Mouse (Mus musculus) thymus, postnatal 10 days (tissue): ENCODE measurements around the gene Dgki.

ENCODE experiments used
- DNase-seq, 2 experiments: peaks; one replicate each; pipeline ENCODE4 v3.0.0; 2021; ENCODE audit warnings: low spot score in 2 of 2

Gene Dgki

GRCm38 (mm10) chr6:37242100-37242768 is 57.8 kb downstream of the Dgki start:
- no peak for DNase-seq

DNA sequence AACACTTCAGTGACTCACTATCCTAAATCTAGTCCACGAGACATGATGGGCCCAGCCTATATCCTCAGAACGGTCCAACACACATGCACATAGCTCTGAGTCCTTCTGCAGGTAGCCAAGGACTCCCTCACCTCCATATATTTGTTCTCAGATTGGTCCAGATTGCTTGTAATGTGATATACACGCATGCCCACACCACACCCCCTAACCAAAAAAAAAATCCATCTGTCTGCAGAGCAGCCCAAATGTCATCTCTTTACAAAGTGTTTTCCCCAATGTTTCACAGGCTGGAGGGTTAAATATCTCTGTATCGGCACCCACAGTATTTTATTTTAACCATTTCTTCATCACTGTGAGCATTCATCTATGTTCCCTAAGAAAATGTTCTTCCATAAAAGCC is 58.5 kb downstream of the Dgki start:
- DNase-seq, result no peak

DNA sequence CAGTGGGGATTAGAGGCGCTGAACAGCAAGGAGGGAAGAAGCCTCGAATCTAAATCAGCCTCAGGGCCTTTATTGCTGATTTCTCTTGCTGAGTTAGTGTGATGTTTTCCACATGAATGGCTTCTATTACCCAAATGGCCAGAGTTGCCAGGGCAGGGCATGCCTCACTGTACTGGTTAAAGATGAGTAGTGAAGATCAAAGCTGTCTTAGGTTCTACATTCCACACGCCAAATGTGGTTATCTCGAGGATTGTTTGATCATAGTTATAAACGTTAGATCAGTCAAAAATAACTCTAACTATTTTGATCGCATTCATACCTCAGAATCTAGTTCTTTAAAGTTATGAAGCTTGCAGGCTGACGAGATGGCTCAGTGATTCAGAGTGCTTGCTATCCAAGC is 59.8 kb downstream of the Dgki start:
- DNase-seq, result no peak

- no peak for DNase-seq
Measured at GRCm38 (mm10) chr6:37236893-37237292, 63.1 kb downstream of the Dgki start.

GRCm38 (mm10) chr6:37231148-37231547 is 68.8 kb downstream of the Dgki start:
- DNase-seq, result no peak

DNA sequence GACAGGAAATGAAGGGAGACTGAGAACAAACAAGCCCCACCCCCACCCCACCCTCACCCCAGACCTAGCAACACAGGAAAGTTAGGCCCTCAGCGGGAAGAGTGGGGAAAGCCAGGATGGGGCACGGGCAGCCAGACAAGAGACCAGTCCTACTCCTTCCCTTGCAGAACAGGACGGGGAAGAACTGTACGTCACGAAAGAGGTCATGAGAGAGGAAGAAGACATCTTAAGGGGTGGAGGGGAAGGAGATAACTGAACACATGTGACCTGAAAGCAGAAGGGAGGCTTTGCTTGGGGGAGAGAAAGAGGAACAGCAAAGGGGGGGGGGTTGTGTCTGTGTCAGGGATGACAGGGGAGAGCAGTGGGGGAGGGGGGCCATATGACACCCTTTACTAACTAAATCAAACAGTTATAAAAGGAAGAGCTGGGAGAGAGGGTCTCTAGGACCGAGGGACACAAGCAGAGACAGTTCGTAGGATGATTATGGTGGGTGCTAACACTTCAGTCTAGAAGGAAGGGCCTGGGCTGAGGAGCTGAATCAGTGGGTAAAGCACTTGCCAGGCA is 77.0 kb downstream of the Dgki start:
- DNase-seq, result no peak

- DNase-seq, result no peak
Measured at GRCm38 (mm10) chr6:37222016-37222415, 78.0 kb downstream of the Dgki start.

- DNase-seq, result no peak
Measured at GRCm38 (mm10) chr6:37219110-37219509, 80.9 kb downstream of the Dgki start.

DNA sequence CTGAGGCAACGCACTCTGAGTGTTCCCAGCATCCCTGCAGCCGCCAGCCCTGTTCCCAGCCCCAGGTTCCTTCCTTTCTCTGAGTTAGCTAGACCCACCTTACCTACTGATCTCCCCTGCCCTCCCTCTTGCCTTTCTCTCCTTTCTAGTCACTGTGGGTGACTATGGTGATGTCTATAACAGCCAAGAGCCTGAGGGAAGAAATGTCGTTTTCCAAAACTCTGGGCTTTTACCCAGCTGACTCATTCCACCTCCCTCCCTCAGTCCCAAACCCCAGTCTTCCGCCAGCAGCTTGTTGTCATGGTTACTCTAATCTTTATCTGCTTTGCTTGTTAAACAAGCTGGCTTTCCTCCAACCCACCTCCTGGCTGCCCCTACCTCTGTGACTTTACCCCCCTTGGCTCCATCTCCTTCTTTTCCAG is 83.6 kb downstream of the Dgki start:
- no peak for DNase-seq

- no peak for DNase-seq
Measured at GRCm38 (mm10) chr6:37215655-37216054, 84.3 kb downstream of the Dgki start.

GRCm38 (mm10) chr6:37212930-37213329 is 87.1 kb downstream of the Dgki start:
- no peak for DNase-seq

GRCm38 (mm10) chr6:37211545-37212247 is 88.3 kb downstream of the Dgki start:
- DNase-seq, result no peak

- DNase-seq, result no peak
Measured at GRCm38 (mm10) chr6:37202901-37203300, 97.1 kb downstream of the Dgki start.

DNA sequence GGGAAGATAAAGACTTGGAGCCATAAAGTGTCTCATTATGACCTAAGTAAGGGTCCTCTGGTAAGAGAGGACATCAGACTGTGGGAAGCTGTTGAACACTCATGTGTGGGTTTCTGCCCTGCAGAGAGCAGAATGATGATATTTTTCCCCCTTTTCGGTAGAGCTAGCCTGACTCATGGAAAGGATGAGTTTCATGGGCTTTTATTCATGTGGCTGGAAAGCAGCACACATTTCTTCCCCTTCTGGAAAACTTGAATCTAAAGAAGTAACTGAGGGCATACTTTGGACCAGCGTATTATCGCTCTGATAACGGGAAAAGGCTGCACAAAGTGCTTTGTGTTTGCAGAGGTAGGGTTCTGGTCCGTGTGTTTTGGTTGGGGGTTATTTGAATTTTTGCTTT is 99.1 kb downstream of the Dgki start:
- no peak for DNase-seq

- DNase-seq, result no peak
Measured at GRCm38 (mm10) chr6:37199502-37199901, 100.5 kb downstream of the Dgki start.

GRCm38 (mm10) chr6:37197745-37198144 is 102.2 kb downstream of the Dgki start:
- no peak for DNase-seq

- DNase-seq, result no peak
Measured at GRCm38 (mm10) chr6:37196870-37197269, 103.1 kb downstream of the Dgki start.

- no peak for DNase-seq
Measured at GRCm38 (mm10) chr6:37195766-37196165, 104.2 kb downstream of the Dgki start.

DNA sequence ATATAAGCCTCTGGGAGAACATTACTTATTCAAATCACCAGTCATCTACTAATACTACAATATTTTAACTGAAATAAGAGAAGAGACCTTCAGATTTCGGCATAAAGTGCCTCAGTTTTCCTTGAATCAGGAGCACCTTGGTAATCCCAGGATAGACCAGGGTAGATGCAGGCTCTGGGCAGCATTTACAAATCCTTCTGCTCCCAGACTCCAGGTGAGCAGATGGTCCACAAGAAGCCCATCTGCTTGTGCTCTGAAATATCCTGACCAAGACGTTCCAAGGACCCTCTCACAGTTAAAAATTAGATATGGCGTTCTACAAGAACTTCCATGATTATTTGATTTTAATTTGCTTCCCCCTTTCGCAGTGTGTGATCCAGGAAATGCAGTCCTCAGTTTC is 118.0 kb downstream of the Dgki start:
- DNase-seq, result no peak

DNA sequence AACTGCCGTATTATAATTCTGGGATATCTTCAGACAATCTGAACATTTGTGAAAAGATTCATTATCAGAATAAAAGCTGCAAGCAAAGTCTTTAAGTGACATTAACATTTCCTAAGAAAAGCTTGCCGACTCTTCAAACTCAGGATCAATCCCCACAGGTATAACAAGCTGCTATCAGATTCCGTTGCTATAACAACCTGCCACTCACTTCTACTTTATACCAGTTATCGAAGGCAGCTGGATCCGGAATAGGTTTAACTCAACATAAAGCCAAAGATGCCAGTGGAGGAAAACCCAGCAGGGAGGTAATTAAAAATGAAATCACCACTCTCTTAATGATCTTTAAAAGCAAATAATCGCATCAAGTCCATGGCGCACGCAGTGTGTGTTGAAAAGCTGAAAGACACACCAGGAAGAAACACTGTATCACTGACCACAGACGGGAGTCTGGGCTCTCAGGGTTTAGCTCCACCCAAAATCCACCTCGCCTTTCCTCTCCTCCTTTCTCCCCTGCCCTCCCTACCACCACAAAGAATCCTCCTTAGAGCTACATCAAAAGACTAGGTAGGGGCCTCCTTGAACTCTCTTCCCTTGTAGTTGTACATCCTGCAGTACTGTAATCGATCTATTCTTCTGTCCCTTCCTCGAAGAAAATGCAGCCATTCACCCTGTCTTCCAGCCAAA is 128.7 kb downstream of the Dgki start:
- DNase-seq, result no peak

DNA sequence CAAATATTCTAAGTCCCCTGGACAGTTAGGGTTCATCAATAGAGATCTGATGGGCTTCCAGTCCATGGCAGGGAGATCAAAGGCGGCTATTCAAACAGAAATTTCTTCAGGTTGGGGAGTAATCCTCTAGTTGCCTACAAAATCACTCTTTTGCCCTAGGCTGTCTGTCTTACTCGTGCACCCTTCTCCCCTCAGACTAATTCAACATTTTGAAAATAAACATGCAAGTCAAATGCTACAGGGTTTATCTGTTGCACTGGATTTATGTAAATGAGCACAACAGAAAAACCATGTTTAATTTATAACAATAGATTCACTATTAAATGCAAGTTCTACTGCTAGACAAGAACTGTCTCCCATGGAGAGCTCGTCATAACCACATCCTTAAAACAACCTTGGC is 141.1 kb downstream of the Dgki start:
- DNase-seq, result no peak

GRCm38 (mm10) chr6:37154051-37154450 is 145.9 kb downstream of the Dgki start:
- no peak for DNase-seq

DNA sequence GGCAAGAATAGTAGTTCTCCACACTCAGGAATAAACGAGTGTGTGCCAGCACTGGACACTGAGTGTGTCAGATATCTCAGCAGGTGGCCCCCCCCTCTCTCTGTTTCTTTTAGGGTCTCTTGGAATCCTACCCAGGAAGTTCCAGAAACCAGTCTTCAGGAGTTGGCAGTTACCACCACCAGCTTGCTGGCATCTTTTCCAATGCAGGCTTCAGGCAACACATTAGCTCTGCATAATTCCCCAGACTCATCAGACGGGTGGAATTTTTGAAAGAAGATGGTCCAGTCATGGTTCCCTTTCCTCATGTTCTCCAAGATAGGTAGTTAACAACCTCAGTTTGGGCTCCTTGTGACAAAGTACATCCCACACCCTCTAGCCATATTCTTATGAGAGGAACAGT is 149.5 kb downstream of the Dgki start:
- DNase-seq, result no peak
